Mouse (Mus musculus) urinary bladder, postnatal 36 days (tissue): Measurements from ENCODE around the gene Rab8a.
A peak's percentile ranks its signal among the peaks of the same experiment; 100 is the strongest.
"Not testable (repeated sequence)": the region's sequence is repeated elsewhere in the genome, so short reads cannot be mapped to it uniquely, and the experiment has no call there.

ENCODE experiments used
- DNase-seq, 2 experiments: peaks; one replicate each; pipeline ENCODE4 v3.0.0; 2022; ENCODE audit warnings: low spot score in 2 of 2, mixed read lengths in 1 of 2

The Rab8a gene

GRCm38 (mm10) chr8:72160707-72161697, at the start of gene Rab8a:
TSS of gene Rab8a (plus strand) at chr8:72161200.
- peak; percentile 99 to 100 for DNase-seq

- no peak for DNase-seq
Measured at GRCm38 (mm10) chr8:72112486-72112885, 48.5 kb upstream of the Rab8a start.

- no peak for DNase-seq
Measured at GRCm38 (mm10) chr8:72115202-72115601, 45.8 kb upstream of the Rab8a start.

- no peak for DNase-seq
Measured at GRCm38 (mm10) chr8:72118616-72119015, 42.4 kb upstream of the Rab8a start.

- DNase-seq = not testable (repeated sequence)
Measured at GRCm38 (mm10) chr8:72121486-72121885, 39.5 kb upstream of the Rab8a start.

GRCm38 (mm10) chr8:72121997-72122396, 39.0 kb upstream of the Rab8a start:
- no peak for DNase-seq

- DNase-seq = no peak
Measured at GRCm38 (mm10) chr8:72127834-72128233, 33.2 kb upstream of the Rab8a start.

GRCm38 (mm10) chr8:72131251-72131650, 29.7 kb upstream of the Rab8a start:
- no peak for DNase-seq

- no peak for DNase-seq
Measured at GRCm38 (mm10) chr8:72131901-72132300, 29.1 kb upstream of the Rab8a start.

- DNase-seq = no peak
Measured at GRCm38 (mm10) chr8:72132417-72132816, 28.6 kb upstream of the Rab8a start.

- no peak for DNase-seq
Measured at GRCm38 (mm10) chr8:72132891-72133290, 28.1 kb upstream of the Rab8a start.

GRCm38 (mm10) chr8:72133507-72133906, 27.5 kb upstream of the Rab8a start:
- DNase-seq = no peak

GRCm38 (mm10) chr8:72134756-72135445, 26.1 kb upstream of the Rab8a start, which contains the start of gene Tpm4:
TSS of gene Tpm4 (plus strand) at chr8:72134975.
- DNase-seq = peak; percentile 58 to 59

GRCm38 (mm10) chr8:72135446-72136301, 25.3 kb upstream of the Rab8a start:
- DNase-seq = peak; percentile 36 to 48

- peak; percentile 62 to 68 for DNase-seq
Measured at GRCm38 (mm10) chr8:72136302-72136978, 24.6 kb upstream of the Rab8a start.

- no peak for DNase-seq
Measured at GRCm38 (mm10) chr8:72137431-72137830, 23.6 kb upstream of the Rab8a start.

GRCm38 (mm10) chr8:72138456-72138855, 22.5 kb upstream of the Rab8a start:
- no peak for DNase-seq

GRCm38 (mm10) chr8:72143256-72143824, 17.7 kb upstream of the Rab8a start:
- no peak for DNase-seq

GRCm38 (mm10) chr8:72144345-72144975, 16.5 kb upstream of the Rab8a start:
- no peak for DNase-seq

GRCm38 (mm10) chr8:72145511-72145910, 15.5 kb upstream of the Rab8a start:
- DNase-seq = no peak
